Mouse (Mus musculus) neural tube, postnatal 0 days (tissue): Measurements from ENCODE around the gene Lif. TPM values are rescaled to one million over a fixed set of nuclear protein-coding genes. Genes with fewer than 3 reads are reported as not detected.

Experiments
- polyA plus RNA-seq: library from polyadenylated mRNA; unstranded; fragments of >200 nt; fragmentation: Nextera tagmentation; extraction: Ambion mirVana; gene quantifications from 2 replicates; pipeline ENCODE4 v1.2.1, GENCODE M21; 2015

Lif gene
- 0.04 and 0.13 TPM in 2 replicates for polyA plus RNA-seq

GRCm38 (mm10) chr11:4256846-4257607, at the start of gene Lif:
TSS of gene Lif (plus strand) at chr11:4257557.

GRCm38 (mm10) chr11:4217914-4218629, 39.3 kb upstream of the Lif start, which contains the start of gene Castor1:
TSS of gene Castor1 (plus strand) at chr11:4218225.

GRCm38 (mm10) chr11:4235665-4236545, 21.5 kb upstream of the Lif start, which contains the start of gene Osm:
TSS of gene Osm (plus strand) at chr11:4236420.

Other genes starting within 250 kb of the Lif start
- 0.13 TPM in 1 of 2 replicates, not detected in the other for gene Sec14l4, start 226.1 kb upstream of the Lif start, polyA plus RNA-seq
- 0.94 and 1.1 TPM in 2 replicates for gene Sec14l3, start 192.7 kb upstream of the Lif start, polyA plus RNA-seq
- gene Mtfp1, start 162.1 kb upstream of the Lif start, polyA plus RNA-seq, result 21.1 and 22.3 TPM in 2 replicates
- 10.2 and 10.6 TPM in 2 replicates for gene Sec14l2, start 134.1 kb upstream of the Lif start, polyA plus RNA-seq
- gene Rnf215, start 122.4 kb upstream of the Lif start, polyA plus RNA-seq, result 57.3 and 62.2 TPM in 2 replicates
- 7.8 and 9.1 TPM in 2 replicates for gene Ccdc157, start 97.3 kb upstream of the Lif start, polyA plus RNA-seq
- gene Sf3a1, start 97.2 kb upstream of the Lif start, polyA plus RNA-seq, result 28.6 and 31.5 TPM in 2 replicates
- 38.6 and 41.8 TPM in 2 replicates for gene Tbc1d10a, start 70.8 kb upstream of the Lif start, polyA plus RNA-seq
- 18.2 and 20.5 TPM in 2 replicates for gene Castor1, start 39.3 kb upstream of the Lif start, polyA plus RNA-seq
- gene Osm, start 21.1 kb upstream of the Lif start, polyA plus RNA-seq, result 0.10 TPM in 1 of 2 replicates, not detected in the other
- 0.18 TPM in 1 of 2 replicates, not detected in the other for gene Hormad2, start 183.5 kb downstream of the Lif start, polyA plus RNA-seq